Mouse (Mus musculus) olfactory bulb, adult 2 months (tissue): Measurements from ENCODE around the gene Cntn2. TPM values are rescaled to one million over a fixed set of nuclear protein-coding genes. Genes with fewer than 3 reads are reported as not detected.

ENCODE experiments used
- H3K27ac ChIP-seq: fragments of 200-500 bp; 2 replicates; pipeline ENCODE4 v1.5.1; 2012; ENCODE audit warnings: low read depth, low read length; ENCODE audit not compliant: insufficient read depth
- H3K4me1 ChIP-seq: fragments of 200-500 bp; 2 replicates; pipeline ENCODE4 v1.6.1; 2012; ENCODE audit warnings: low read length; ENCODE audit not compliant: control insufficient read depth, insufficient read depth
- H3K4me3 ChIP-seq: fragments of 200-500 bp; 2 replicates; pipeline ENCODE4 v1.5.1; 2012; ENCODE audit warnings: mild to moderate bottlenecking, low read depth, low read length, moderate library complexity; ENCODE audit not compliant: insufficient read depth
- CTCF ChIP-seq: fragments of 200-500 bp; IDR thresholded peaks from 2 replicates; pipeline ENCODE4 v1.5.1; 2012; ENCODE audit warnings: low read depth, mild to moderate bottlenecking, low read length, moderate library complexity; ENCODE audit not compliant: insufficient read depth
- POLR2A ChIP-seq: fragments of 200-500 bp; IDR thresholded peaks from 2 replicates; pipeline ENCODE4 v1.6.1; 2012; ENCODE audit warnings: mild to moderate bottlenecking, low read depth, low read length, moderate library complexity; ENCODE audit not compliant: insufficient read depth
- WGBS: fragments of 180-500 bp; shearing (Covaris S2); methylation state at CpG from one replicate; pipeline ENCODE4 v1.1.7; 2018; 5-methylcytosine and 5-hydroxymethylcytosine counted together
- polyA plus RNA-seq: library from polyadenylated mRNA; stranded (reverse); fragments of >200 nt; gene quantifications from 2 replicates; pipeline ENCODE4 v1.2.4, GENCODE M21; 2012; ENCODE audit warnings: low replicate concordance; ENCODE audit not compliant: missing spikeins, insufficient read depth, insufficient read length

The Cntn2 gene
- polyA plus RNA-seq, 1 experiment: not detected

DNA sequence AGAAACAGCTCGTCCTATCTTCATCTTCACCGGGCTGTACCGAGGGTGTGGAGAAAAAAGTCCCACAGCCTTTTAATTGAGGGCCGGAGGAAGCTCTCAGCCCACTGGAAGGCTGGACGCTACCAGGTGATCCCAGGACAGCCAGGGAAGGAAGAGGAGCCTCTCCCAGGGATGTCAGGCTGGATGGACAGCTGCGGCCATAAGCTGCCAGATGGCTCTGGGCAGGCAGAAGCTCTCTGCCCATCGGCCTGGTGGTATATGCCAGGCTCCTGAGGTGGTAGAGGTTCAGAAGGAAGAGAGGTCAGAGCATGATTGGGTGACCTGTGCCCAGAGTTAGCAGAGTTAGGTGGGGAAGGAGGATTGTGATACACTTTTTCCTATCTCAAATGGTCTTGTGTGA is 29.8 kb upstream of the Cntn2 start:
- 93% methylated on average over 7 of the region's 7 CpGs for WGBS
- Histone ChIP-seq H3K4me1 (no peaks in the 10 kb centered on the region), H3K4me3 (no peak overlapping the region), H3K27ac (no peak overlapping the region)
- TF ChIP-seq CTCF (no peak), POLR2A (no peak)

DNA sequence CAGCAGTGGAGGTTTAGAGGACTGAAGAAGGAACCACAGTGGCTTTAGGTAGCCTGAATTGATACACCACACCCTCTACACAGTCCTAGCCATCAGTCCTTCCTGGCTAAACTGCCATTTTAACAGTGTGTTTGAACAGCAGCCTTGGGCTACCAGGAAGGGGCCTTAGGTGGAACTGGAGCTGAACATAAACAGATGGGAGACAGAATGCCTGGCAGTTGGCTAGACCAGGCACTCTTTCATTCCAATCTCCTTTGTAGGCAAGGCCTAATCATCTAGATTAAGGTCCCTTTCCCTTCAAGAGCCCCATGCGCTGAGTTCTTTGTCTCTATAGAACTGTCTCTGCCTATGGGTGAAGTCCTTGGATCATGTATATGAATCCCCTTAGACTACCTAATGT is 28.6 kb upstream of the Cntn2 start:
- peaks cover under 1% of the 10 kb centered on the region for H3K4me1 ChIP-seq
- no peak overlapping the region for H3K27ac ChIP-seq
- no peak overlapping the region for H3K4me3 ChIP-seq
- 94% methylated on average over 1 of the region's 1 CpGs for WGBS
- no peak for TF ChIP-seq POLR2A
- TF ChIP-seq CTCF: no peak

DNA sequence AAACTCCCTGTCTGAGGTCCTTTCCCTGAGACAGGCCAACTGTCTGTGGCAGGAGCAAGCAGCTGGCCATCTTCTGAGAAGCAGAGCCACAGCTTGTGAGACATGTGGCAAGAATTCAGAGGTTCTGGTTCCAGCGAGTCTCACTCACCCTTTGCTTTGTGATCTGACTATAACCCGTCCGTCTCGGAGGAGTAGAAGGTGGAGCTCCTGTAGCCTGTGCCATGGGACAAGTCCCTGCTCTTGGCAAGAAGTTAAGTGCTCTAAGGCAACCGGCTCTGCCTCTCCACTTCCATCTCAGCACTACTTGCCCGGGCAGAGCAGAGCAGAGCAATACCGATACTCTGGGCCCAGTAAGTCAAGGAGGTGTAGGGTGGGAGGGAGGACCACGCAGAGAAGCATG is 27.9 kb upstream of the Cntn2 start:
- Histone ChIP-seq H3K4me1 (peaks cover 7% of the 10 kb centered on the region), H3K27ac (no peak overlapping the region), H3K4me3 (no peak overlapping the region)
- 84% methylated on average over 8 of the region's 8 CpGs for WGBS
- no peak for TF ChIP-seq CTCF
- no peak for TF ChIP-seq POLR2A

DNA sequence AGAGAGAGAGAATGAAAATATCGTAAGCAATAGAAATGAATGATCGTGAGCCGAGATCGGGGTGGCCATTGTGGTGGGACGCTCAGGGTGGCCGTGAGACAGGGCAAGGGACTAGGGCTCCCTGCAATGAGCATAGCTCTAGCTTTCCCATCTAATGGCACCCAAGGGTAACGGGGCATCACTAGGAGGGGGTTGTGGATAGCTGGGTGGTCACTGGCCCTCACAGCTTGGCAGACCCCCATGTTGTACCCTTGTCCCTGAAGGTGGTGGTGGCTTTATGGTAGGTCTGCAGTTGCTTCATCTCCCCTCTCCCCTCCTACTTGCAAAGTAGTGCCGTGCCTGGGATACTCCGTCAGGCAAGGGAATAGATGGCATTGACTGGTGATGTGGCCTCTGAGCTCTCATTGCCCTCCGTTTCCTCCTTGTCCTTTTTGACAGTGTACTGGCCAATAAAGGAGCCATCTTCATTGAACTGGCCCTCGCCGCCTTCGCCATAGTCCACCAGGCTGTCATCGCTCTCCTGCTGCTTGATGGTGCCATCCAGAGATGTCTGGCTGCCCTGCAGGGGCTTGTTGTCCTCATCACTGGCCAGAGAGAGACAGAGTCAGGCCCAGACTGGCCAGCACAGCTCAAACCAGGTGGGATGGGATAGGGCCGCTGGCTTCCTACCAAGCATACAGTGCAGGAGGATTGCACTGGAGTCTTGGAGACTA is 27.2 kb upstream of the Cntn2 start:
- Histone ChIP-seq H3K4me3 (no peak overlapping the region), H3K4me1 (peaks cover 13% of the 10 kb centered on the region), H3K27ac (no peak overlapping the region)
- 94% methylated on average over 15 of the region's 15 CpGs for WGBS
- TF ChIP-seq POLR2A: no peak
- TF ChIP-seq CTCF: no peak

DNA sequence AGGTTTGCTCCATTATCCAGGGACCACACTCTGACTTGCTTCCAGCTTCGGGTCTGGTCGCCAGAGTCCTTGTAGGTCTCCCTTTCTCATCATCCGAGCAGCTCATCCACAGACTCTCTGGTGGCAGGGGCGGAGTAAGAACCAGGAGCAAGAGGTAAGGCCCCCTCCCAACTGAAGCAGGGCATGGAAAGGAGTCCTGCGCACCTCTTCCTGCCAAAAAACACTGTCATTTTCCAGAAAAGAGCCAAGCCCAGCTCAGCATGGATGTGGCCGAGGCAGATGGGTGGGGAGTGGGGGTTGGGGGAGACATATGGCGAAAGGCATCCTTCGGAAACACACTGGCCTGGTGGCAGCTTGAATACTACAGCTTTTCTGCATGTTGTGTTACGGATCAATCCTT is 26.5 kb upstream of the Cntn2 start:
- WGBS: 82% methylated on average over 9 of the region's 9 CpGs
- H3K4me1 ChIP-seq: peaks cover 14% of the 10 kb centered on the region
- H3K4me3 ChIP-seq: no peak overlapping the region
- no peak for TF ChIP-seq POLR2A
- no peak for TF ChIP-seq CTCF
- H3K27ac ChIP-seq: no peak overlapping the region

DNA sequence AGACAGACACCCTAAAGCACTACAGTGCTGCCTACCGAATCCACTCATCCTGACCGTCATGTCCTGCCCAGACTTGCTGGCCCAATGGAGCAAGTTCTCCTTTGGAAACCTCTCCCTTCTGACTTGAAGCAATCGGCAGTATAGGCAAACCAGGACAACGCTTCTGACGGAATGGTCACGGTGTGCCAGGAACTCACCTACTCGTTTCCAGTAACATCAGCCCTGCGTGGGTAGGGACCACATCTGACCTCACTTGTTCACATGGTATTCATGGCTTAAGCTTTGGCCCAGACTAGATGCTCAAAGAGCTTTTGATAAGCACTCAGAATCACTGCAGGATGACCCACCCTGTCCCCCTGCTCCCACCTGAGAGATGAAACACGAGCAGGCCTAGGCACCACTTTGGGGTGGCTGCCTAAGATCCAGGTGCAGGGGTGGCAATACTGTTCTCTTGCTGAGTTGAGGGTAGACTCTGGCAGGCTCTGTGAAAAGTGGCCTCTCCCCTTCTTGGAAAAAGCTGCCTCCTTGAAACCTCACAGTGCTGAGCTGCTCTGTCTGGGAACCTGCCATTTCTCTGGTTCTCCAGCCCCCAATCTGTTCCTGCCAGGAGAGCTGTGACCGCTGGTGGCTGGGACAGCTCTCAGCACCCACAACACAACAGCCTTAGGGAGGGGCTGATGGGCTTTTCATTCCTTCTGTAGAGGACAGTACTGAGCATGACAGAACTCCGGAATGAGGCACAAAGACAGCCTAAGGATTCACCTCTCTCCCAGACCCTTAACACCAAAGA is 24.5 kb upstream of the Cntn2 start:
- TF ChIP-seq CTCF (no peak), POLR2A (no peak)

DNA sequence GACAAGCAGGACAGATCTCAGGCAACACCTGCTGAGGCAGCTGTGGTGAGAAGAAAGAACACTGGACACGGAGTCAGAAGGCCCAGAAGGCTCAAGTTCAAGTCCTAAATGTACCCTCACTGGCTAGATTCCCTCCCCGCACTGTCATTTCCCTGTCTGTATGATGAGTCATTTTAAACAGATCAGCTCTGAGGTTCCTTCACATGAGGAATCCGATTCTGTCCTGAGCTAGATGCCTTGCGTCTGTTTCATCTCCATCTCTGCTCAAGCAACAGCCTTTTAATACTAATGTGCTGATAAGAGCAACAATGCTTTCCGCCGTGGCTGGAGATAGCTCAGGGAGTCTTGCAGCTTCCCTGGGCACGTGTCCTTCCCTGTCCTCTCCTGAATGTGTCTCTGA is 22.7 kb upstream of the Cntn2 start:
- H3K4me3 ChIP-seq: no peak overlapping the region
- H3K27ac ChIP-seq: no peak overlapping the region
- peaks cover 22% of the 10 kb centered on the region for H3K4me1 ChIP-seq
- TF ChIP-seq POLR2A (no peak), CTCF (no peak)
- 43% methylated on average over 7 of the region's 7 CpGs for WGBS

More for the DNA sequence above, 24.5 kb upstream of the Cntn2 start:
- Histone ChIP-seq H3K4me3 (no peak overlapping the region), H3K27ac (no peak overlapping the region), H3K4me1 (peaks cover 16% of the 10 kb centered on the region)
- 77% methylated on average over 11 of the region's 11 CpGs for WGBS

DNA sequence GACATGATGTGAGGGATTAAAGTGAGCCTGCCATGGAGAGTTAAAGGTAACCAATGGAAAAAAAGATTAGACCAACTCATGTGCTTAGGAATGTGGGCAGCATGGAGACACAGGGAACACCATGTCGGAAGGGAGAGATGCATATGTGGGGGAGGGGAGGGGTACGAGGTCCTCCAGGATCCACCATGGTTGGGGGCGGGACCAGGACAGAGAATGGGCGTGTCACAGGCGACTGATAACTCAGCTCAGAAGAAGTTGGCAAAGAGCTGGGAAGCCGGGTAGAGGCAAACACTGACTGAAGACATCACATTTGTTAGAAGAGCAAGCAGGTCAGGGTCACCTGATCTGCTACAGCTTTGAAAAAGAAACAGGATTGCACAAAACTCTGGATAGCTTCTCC is 21.9 kb upstream of the Cntn2 start:
- Histone ChIP-seq H3K27ac (no peak overlapping the region), H3K4me1 (peaks cover 22% of the 10 kb centered on the region), H3K4me3 (no peak overlapping the region)
- WGBS: 46% methylated on average over 6 of the region's 6 CpGs
- TF ChIP-seq CTCF (no peak), POLR2A (no peak)

DNA sequence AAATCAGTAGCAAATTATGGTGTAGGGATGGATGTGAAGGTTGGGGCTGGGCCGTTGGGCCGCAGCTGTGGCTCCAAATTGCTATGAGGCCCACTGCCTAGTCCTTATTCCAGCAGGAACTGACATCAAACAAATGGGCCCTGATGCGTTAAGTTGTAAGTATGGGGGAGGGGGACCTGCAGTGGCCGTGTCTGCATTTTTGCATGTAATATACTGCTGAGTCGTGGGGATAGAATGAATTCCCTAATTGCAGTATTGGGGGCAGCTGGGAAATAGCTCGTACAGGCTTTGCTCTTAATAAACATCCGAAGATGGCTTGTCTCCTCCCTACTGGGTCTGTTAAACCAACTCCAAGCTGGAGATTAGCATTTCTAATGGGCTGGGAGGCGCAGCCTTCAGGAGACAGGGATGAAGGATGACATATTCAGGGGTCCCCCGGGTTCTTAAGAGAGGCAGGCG is 19.3 kb upstream of the Cntn2 start:
- WGBS: 26% methylated on average over 10 of the region's 10 CpGs
- TF ChIP-seq CTCF: no peak
- no peak for TF ChIP-seq POLR2A
- Histone ChIP-seq H3K27ac (no peak overlapping the region), H3K4me1 (peaks cover 39% of the 10 kb centered on the region), H3K4me3 (no peak overlapping the region)
